Mouse (Mus musculus) kidney, adult 8-10 months (tissue): Measurements from ENCODE around the gene Olfr722.
"Not testable (repeated sequence)": the region's sequence is repeated elsewhere in the genome, so short reads cannot be mapped to it uniquely, and the experiment has no call there.

ENCODE experiments used
- DNase-seq, 2 experiments: peaks; one replicate each; pipeline ENCODE4 v3.0.0; 2022

The Olfr722 gene

DNA sequence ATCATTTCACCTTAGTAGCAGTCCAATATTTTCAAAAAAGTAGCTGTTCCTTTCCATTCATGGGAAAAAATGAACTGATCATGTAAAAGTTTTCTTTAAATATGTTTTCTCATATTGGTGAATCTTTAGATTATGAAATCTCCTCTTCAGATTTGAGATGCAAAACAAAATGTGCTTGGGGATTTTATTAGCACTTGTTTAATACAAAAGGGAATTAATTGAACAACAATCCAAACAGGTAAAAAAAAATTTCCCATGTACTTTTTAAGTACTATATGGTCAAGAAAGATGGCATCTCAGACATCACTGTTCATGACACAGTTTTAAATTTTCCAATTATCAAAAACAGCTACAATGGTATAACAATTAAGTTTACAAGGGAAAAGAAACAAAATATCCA is at the start of gene Olfr722:
Gene Olfr722, minus strand, starts transcription at position 101 of the 400 bp plus-strand sequence.
- DNase-seq = no peak

DNA sequence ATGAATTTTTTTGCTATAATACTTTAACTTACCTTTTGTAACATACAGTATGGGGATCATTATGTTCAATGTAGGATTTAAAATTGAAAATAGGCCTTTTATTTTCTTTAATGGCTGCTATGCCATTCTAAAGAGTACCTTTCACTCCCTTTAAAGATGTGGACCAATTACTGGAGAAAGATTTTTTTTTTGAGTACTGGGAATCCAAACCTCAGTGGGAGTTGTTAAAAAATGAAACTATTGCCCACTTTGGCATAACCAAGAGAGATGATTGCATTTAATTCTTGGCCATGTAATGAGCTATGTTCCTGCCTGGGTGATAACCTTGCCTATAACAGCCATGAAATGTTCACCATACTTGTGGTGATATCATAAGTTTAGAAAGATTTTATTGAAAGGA is 29.9 kb upstream of the Olfr722 start, which contains the start of gene Olfr723:
Gene Olfr723, minus strand, starts transcription at position 101 of the 400 bp plus-strand sequence.
- DNase-seq = not testable (repeated sequence)

DNA sequence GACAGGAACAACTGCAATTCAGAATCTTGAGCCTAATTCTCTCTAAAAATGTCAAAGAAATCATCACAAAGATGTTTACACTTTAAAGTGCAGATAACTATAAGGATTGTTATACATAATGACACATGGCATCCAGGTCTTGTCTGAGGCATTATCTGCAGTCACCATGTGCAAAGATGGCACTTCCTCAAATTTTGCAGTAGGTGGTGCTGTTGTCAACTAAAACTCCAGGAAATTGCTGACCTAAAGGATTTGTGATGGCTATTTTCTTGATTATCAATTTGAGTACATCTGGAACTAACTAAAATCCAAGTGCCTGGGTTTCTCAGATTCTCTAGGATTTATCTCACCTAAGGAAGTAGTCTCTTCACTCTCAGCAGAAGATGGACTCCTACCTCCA is 41.4 kb downstream of the Olfr722 start:
- DNase-seq = no peak
